Mouse (Mus musculus): ENCODE results near the gene Prkar1b. TPM values are rescaled to one million over a fixed set of nuclear protein-coding genes. Genes with fewer than 3 reads are reported as not detected.
A peak's percentile ranks its signal among the peaks of the same experiment; 100 is the strongest.

The Prkar1b gene
- polyA plus RNA-seq, 1 experiment = 5.4 TPM

DNA sequence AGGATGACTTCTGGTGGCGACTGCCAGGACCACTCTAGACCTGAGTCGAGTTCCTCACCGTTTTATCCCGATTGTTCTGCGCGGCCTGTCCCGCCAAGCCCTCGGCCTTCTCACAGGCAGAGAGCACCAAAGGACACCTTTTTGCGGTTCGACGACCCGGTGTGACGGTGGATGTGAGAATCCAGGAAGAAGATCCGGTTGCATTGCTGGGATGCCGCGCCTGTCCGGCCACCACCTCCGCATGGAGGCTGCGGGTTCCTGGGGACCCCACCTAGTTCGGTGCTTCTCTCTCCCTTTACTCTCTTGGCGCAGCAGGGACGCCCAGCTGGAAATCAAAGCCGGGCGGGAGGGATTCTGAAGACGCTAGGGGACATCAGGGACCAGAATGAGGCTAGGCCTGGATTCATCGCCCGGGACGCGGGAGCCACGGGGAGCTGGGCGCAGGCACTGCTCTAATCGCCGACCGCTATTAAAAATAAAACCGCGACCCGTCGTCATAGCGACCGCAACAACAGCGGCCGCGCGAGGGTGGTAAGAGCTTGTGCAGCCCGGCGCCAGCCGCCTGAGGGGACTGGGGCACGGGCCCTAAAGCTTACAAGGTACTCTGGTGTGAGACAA, 152.5 kb downstream of the Prkar1b start, which contains the start of gene Pdgfa:
Gene Pdgfa, minus strand, starts transcription at position 200 of the 618 bp plus-strand sequence.
- H3K4me1 ChIP-seq (ENCODE audit: control insufficient read depth, insufficient read depth, low read length) = peaks cover 40% of the 10 kb centered on the region
- TF ChIP-seq CTCF (IDR thresholded peaks at IDR 0.05; ENCODE audit: control insufficient read depth, insufficient read depth, insufficient replicate concordance, low read depth, low read length) (no peak), POLR2A (IDR thresholded peaks at IDR 0.05; ENCODE audit: control insufficient read depth, low read depth, low read length) (no peak; the same call in 1 of the 2 replicates)
- peak within 1 kb of the TSS; percentile 88 for H3K4me3 ChIP-seq (ENCODE audit: control insufficient read depth, low read depth, low read length)
- peaks cover 4% of the 10 kb centered on the region for H3K27me3 ChIP-seq (ENCODE audit: control insufficient read depth, insufficient read depth, low read length)
- H3K27ac ChIP-seq (ENCODE audit: control insufficient read depth, insufficient read depth, low read depth, low read length) = no peak within 1 kb of the TSS
- no peaks in the 10 kb centered on the region for H3K36me3 ChIP-seq (ENCODE audit: control insufficient read depth, insufficient read depth, low read length)

DNA sequence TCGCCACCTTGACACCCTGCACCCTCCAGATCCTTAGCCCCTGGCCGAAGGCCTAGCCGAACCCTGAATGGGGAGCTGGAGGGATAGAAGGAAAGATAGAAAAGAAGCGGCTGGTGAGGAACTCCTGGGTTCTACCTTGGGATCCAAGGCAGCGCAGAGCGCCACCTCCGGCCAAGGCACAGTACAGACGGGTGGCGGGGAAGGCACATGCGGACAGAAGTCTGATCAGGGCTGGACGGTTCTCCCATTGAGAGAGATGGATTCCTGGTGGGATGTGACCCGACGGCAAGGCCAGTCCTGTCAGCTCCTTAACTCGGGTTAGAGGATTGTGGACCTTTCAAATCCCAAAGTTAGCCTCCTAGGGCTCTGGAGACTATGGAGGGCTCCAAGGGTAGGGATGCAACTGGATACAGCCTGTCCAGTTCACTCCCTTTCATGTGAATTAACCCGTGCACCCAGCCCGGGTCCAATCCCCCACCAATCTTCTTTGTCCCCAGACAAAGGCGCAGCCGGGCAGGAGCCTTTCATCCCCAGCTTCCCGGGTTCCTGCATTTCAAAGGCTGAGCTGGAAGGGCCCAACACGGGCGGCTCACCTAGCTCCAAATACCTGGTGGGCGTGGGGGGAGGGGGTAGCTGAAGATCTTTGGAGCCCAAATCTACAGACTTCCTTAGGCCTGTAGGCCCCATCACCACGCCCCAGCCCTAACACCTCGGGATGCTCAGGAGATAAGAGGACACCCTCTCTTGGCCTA, 153.3 kb downstream of the Prkar1b start:
- Histone ChIP-seq H3K4me1 (ENCODE audit: control insufficient read depth, insufficient read depth, low read length) (peaks cover 40% of the 10 kb centered on the region), H3K27me3 (ENCODE audit: control insufficient read depth, insufficient read depth, low read length) (peaks cover 4% of the 10 kb centered on the region), H3K36me3 (ENCODE audit: control insufficient read depth, insufficient read depth, low read length) (no peaks in the 10 kb centered on the region), H3K27ac (ENCODE audit: control insufficient read depth, insufficient read depth, low read depth, low read length) (no peak overlapping the region), H3K4me3 (ENCODE audit: control insufficient read depth, low read depth, low read length) (peak overlapping the region; percentile 88)
- no peak for TF ChIP-seq POLR2A (IDR thresholded peaks at IDR 0.05; ENCODE audit: control insufficient read depth, low read depth, low read length)
- peak; percentile 16; the same call in 1 of the 2 replicates for TF ChIP-seq CTCF (IDR thresholded peaks at IDR 0.05; ENCODE audit: control insufficient read depth, insufficient read depth, insufficient replicate concordance, low read depth, low read length)

DNA sequence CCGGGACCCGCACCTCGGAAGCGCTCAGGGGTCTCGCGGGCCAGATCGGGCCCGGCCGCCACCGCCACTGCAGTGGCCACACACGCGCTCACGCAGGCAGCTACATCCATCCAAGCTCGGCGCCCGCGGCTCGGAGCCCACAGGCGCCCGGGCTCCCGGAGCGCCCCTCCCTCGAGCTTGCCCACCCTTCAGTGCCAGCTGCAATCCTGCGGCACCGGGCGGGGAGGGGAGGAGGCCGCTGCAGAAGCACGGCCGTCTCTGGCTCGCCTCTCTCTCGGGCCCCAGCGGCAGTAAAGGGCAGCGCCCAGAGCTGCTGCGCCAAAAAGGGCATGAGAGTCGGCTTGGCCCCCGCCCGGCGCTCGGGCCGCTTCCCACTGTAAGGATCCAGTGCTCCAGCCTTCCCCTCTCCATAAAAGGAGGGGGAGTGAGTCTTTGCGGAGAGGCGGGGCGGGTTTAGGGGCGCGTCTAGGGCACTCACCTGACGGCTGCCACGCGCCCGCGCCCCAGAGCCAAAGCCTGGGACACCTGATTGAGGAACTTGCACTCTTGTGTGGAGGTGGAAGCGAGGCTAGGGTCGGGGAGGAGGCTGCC, 154.0 kb downstream of the Prkar1b start:
- TF ChIP-seq POLR2A (IDR thresholded peaks at IDR 0.05; ENCODE audit: control insufficient read depth, low read depth, low read length) = no peak
- TF ChIP-seq CTCF (IDR thresholded peaks at IDR 0.05; ENCODE audit: control insufficient read depth, insufficient read depth, insufficient replicate concordance, low read depth, low read length) = no peak
- H3K4me1 ChIP-seq (ENCODE audit: control insufficient read depth, insufficient read depth, low read length) = peaks cover 40% of the 10 kb centered on the region
- H3K27ac ChIP-seq (ENCODE audit: control insufficient read depth, insufficient read depth, low read depth, low read length) = 0 out of 2 replicates have a peak overlapping the region, but pooled peaks have one; percentile 33
- H3K36me3 ChIP-seq (ENCODE audit: control insufficient read depth, insufficient read depth, low read length) = no peaks in the 10 kb centered on the region
- peaks cover 4% of the 10 kb centered on the region for H3K27me3 ChIP-seq (ENCODE audit: control insufficient read depth, insufficient read depth, low read length)
- peak overlapping the region; percentile 88 for H3K4me3 ChIP-seq (ENCODE audit: control insufficient read depth, low read depth, low read length)

DNA sequence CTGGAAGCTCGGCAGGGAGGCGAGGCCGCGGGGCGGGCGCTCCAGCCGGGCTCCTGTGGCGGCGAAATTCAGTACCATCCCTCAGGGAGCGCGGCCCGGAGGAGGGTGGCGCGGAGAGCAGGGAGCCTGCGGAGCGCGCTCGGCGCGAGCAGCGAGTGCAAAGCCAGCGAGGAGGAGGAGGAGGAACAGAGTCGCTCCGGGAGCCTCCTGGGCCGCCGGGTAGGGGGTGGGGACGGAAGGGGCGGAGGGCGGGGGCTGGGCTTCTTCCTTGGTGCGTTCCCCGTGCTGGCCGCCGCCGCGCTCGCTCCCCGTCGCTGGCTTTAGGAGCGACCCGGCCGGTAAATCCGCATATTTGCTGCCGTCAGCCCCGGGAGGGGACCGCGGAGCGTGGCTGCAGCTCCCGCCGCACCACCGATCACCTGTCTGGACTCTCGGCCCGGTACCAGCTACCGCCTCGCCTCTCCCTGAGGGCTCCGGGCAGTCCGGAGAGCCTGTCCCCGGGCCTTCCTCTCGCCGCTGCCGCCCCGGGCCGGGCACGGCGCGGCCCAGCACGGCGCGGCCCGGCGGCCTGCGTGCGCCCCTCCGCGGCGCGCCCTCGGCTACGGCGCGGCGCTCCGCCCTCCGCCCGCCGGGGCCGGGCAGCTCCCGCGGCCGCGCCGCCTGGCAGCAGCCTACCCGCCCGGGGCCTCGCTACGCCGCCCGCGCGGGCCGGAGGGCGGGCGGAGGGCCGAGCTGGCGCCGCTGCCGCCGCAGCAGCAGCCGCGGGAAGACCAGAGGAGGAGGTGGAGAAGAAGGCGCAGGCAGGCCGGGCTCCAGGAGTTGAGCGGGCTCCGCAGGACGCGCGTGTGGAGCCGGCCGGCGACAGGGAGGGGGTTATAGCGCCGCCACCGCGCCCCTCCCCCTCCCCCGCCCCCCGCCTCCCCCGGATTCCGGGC, 154.7 kb downstream of the Prkar1b start:
- TF ChIP-seq CTCF (IDR thresholded peaks at IDR 0.05; ENCODE audit: control insufficient read depth, insufficient read depth, insufficient replicate concordance, low read depth, low read length) (no peak), POLR2A (IDR thresholded peaks at IDR 0.05; ENCODE audit: control insufficient read depth, low read depth, low read length) (no peak; the same call in 1 of the 2 replicates)
- Histone ChIP-seq H3K27me3 (ENCODE audit: control insufficient read depth, insufficient read depth, low read length) (peaks cover 4% of the 10 kb centered on the region), H3K27ac (ENCODE audit: control insufficient read depth, insufficient read depth, low read depth, low read length) (peak overlapping the region; percentile 64), H3K4me1 (ENCODE audit: control insufficient read depth, insufficient read depth, low read length) (peaks cover 40% of the 10 kb centered on the region), H3K36me3 (ENCODE audit: control insufficient read depth, insufficient read depth, low read length) (no peaks in the 10 kb centered on the region), H3K4me3 (ENCODE audit: control insufficient read depth, low read depth, low read length) (peak overlapping the region; percentile 88)

DNA sequence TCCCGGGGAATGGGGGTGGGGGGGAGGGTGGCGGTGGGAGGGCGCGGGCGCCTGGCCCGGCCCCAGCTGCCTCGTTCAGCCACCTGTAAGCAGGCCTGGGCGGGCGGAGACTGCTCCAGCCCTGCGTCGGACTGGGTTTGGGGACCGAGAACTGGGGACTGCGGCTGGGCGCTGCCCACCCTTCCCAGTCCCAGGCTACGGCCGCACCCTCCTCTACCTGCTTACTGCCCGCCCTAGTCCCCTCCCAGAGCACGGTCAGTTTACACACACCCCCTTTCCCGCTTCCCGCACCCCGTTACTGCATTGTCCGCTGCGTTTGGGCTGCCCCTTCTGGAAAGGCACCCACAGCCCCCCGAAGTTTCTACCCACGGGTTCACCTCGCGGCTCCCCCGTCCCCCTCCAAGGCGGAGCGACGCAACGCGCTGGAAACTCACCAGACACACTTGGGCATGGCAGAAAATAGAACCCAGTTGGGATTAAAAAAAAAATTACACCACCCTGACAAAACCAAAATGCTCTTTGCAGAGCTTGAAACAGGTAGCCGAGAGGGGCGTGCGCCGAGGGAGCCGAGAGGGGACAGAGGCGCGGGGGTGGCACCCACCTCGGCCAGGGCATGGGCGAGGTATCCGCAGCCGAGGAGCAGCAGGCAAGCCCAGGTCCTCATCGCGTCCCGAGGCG, 155.6 kb downstream of the Prkar1b start:
- H3K27me3 ChIP-seq (ENCODE audit: control insufficient read depth, insufficient read depth, low read length) = peaks cover 4% of the 10 kb centered on the region
- H3K36me3 ChIP-seq (ENCODE audit: control insufficient read depth, insufficient read depth, low read length) = no peaks in the 10 kb centered on the region
- H3K4me3 ChIP-seq (ENCODE audit: control insufficient read depth, low read depth, low read length) = peak overlapping the region; percentile 88
- H3K27ac ChIP-seq (ENCODE audit: control insufficient read depth, insufficient read depth, low read depth, low read length) = peak overlapping the region; percentile 43; the same call in 1 of the 2 replicates
- TF ChIP-seq CTCF (IDR thresholded peaks at IDR 0.05; ENCODE audit: control insufficient read depth, insufficient read depth, insufficient replicate concordance, low read depth, low read length) (no peak), POLR2A (IDR thresholded peaks at IDR 0.05; ENCODE audit: control insufficient read depth, low read depth, low read length) (no peak)
- H3K4me1 ChIP-seq (ENCODE audit: control insufficient read depth, insufficient read depth, low read length) = peaks cover 40% of the 10 kb centered on the region

DNA sequence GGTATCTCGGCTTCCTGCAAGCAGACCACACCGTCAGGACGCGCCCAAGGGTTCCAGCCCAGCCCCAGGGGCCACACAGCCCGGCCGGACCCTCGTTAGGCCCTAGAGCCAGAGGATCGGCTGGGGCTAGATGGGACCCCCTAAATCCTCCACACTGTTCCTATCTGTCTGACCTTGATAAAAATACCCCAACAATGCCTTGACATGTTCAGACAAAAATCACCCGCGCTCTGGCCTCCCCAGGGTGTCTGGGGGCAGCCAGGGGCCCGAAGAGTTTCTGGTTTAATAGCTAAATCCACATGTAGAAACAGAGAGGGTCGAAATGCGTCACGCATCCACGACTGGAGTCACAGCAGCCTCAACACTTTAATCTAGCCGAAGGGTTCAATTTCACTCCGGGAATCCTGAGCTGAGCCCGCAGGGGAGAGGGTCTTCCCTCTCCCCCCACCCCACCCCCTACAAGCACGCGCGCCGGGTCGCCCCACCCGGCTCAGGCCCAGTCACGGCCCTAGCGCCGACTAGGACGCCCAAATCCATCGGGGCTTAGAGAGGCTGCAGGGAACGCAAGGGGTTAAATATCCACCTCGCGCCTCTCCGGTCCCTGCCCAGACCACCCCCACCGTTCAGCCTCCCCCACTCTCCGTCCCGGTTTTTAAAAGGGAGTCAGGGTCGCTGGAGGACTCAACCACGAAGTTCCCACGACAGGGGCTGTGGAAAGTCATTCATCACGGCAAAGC, 156.3 kb downstream of the Prkar1b start:
- no peak for TF ChIP-seq POLR2A (IDR thresholded peaks at IDR 0.05; ENCODE audit: control insufficient read depth, low read depth, low read length)
- H3K27me3 ChIP-seq (ENCODE audit: control insufficient read depth, insufficient read depth, low read length) = peaks cover 4% of the 10 kb centered on the region
- H3K4me3 ChIP-seq (ENCODE audit: control insufficient read depth, low read depth, low read length) = peak overlapping the region; percentile 88
- H3K36me3 ChIP-seq (ENCODE audit: control insufficient read depth, insufficient read depth, low read length) = no peaks in the 10 kb centered on the region
- no peak overlapping the region for H3K27ac ChIP-seq (ENCODE audit: control insufficient read depth, insufficient read depth, low read depth, low read length)
- H3K4me1 ChIP-seq (ENCODE audit: control insufficient read depth, insufficient read depth, low read length) = peaks cover 40% of the 10 kb centered on the region

Data from testis, adult 2 months (tissue).